9 mouse cellular contexts compared by ENCODE assay signal in genomic region chr11:87725515-87725914, GRCm38 (mm10). TPM values are rescaled to one million over a fixed set of nuclear protein-coding genes. Genes with fewer than 3 reads are reported as not detected.
DNase-seq lines count a peak whose midpoint lies in the region; ATAC-seq lines count a peak whose summit lies in the region.
"Had no signal": no experiment of that assay in that cellular context is flagged by ENCODE, and none has a peak within 500 bp of the region (broad histone marks: within the 10 kb centered on the region; RNA-seq: fewer than 3 reads in every experiment).

No protein-coding gene starts in this region.

- H3K27ac ChIP-seq in hindbrain, embryonic 12.5 days, result peak overlapping the region; percentile 18
- H3K27ac ChIP-seq in hindbrain, embryonic 16.5 days (ENCODE audit: low read depth, low read length), result no peak overlapping the region
- peak overlapping the region; percentile 47; the same call in 1 of the 2 replicates for H3K27ac ChIP-seq in limb, embryonic 12.5 days
- H3K27ac ChIP-seq: macrophage had no signal

- ATAC-seq in hindbrain, embryonic 12.5 days (ENCODE audit: low FRiP score), result no peak
- no peak for ATAC-seq in hindbrain, embryonic 16.5 days
- ATAC-seq in limb, embryonic 12.5 days (ENCODE audit: insufficient number of reproducible peaks, insufficient read depth, low FRiP score, low TSS enrichment, low read depth), result no peak

- no peaks in the 10 kb centered on the region for H3K9me3 ChIP-seq in hindbrain, embryonic 12.5 days (replicated peaks)
- H3K9me3 ChIP-seq in hindbrain, embryonic 16.5 days (ENCODE audit: control insufficient read depth, low read length), result no peaks in the 10 kb centered on the region
- no peaks in the 10 kb centered on the region for H3K9me3 ChIP-seq in limb, embryonic 12.5 days

- peaks cover 18% of the 10 kb centered on the region for H3K4me1 ChIP-seq in hindbrain, embryonic 12.5 days
- peaks cover 2% of the 10 kb centered on the region; the same call in 1 of the 2 replicates for H3K4me1 ChIP-seq in hindbrain, embryonic 16.5 days (ENCODE audit: control insufficient read depth, insufficient read depth, low read depth, low read length)
- peaks cover 11% of the 10 kb centered on the region for H3K4me1 ChIP-seq in limb, embryonic 12.5 days (replicated peaks)

- H3K4me2 ChIP-seq in hindbrain, embryonic 12.5 days (replicated peaks), result 0 out of 2 replicates have a peak overlapping the region, but pooled peaks have one; percentile 5
- no peak overlapping the region for H3K4me2 ChIP-seq in hindbrain, embryonic 16.5 days (ENCODE audit: low read length)
- H3K4me2 ChIP-seq in limb, embryonic 12.5 days, result no peak overlapping the region; the same call in 1 of the 2 replicates

- DNase-seq in thymus, postnatal 25 days, result peak; percentile 31
- no peak for DNase-seq in thymus, postnatal 0 days (ENCODE audit: low spot score)
- DNase-seq in urinary bladder, postnatal 14 days (ENCODE audit: low spot score), result no peak
- no peak for DNase-seq in adrenal gland, adult 2 months
- DNase-seq: gastrocnemius, postnatal 36 days had no signal

- no peak overlapping the region for H3K9ac ChIP-seq in hindbrain, embryonic 12.5 days
- no peak overlapping the region for H3K9ac ChIP-seq in hindbrain, embryonic 16.5 days (ENCODE audit: low read depth, low read length)
- H3K9ac ChIP-seq in limb, embryonic 12.5 days (replicated peaks), result no peak overlapping the region

- H3K36me3 ChIP-seq in hindbrain, embryonic 12.5 days, result no peaks in the 10 kb centered on the region
- H3K36me3 ChIP-seq in hindbrain, embryonic 16.5 days (ENCODE audit: control insufficient read depth, insufficient read depth, low read length), result no peaks in the 10 kb centered on the region
- H3K36me3 ChIP-seq in limb, embryonic 12.5 days, result no peaks in the 10 kb centered on the region

- H3K4me3 ChIP-seq in hindbrain, embryonic 12.5 days, result no peak overlapping the region
- H3K4me3 ChIP-seq in hindbrain, embryonic 16.5 days (ENCODE audit: low read length), result no peak overlapping the region
- H3K4me3 ChIP-seq in limb, embryonic 12.5 days (replicated peaks), result no peak overlapping the region

- no peaks in the 10 kb centered on the region for H3K27me3 ChIP-seq in hindbrain, embryonic 12.5 days
- no peaks in the 10 kb centered on the region for H3K27me3 ChIP-seq in hindbrain, embryonic 16.5 days (replicated peaks; ENCODE audit: control insufficient read depth, insufficient read depth, low read length)
- H3K27me3 ChIP-seq in limb, embryonic 12.5 days, result peaks cover 3% of the 10 kb centered on the region; the same call in 1 of the 2 replicates

RNA-seq across cellular contexts. Expression of gene Supt4a, which starts 11.8 kb away (rescaled TPM):
- polyA plus RNA-seq in hindbrain, embryonic 12.5 days (2016; fragmentation: Nextera tagmentation; extraction: Ambion mirVana), result 129 and 141 TPM in 2 replicates
- 121 and 130 TPM in 2 replicates for polyA plus RNA-seq in hindbrain, embryonic 16.5 days (2015; fragmentation: Nextera tagmentation; extraction: Ambion mirVana)
- 425 and 454 TPM in 2 replicates for polyA plus RNA-seq in thymus, postnatal 0 days (2015; fragmentation: Nextera tagmentation; extraction: Ambion mirVana)
- 167 TPM in 2 replicates for polyA plus RNA-seq in limb, embryonic 12.5 days (2016; fragmentation: Nextera tagmentation; extraction: Ambion mirVana)
- total RNA-seq in adrenal gland, adult 2 months (2021), result 10 to 100 TPM; 43.3 to 74.3 TPM
- 18.5 and 21.4 TPM in 2 replicates for polyA plus RNA-seq in adrenal gland, adult 2 months (2012; rRNA removed)

RNA-seq across cellular contexts. Expression of gene Tspoap1, which starts 34.8 kb away (rescaled TPM):
- polyA plus RNA-seq in hindbrain, embryonic 12.5 days (2016; fragmentation: Nextera tagmentation; extraction: Ambion mirVana), result 30.5 and 32.7 TPM in 2 replicates
- 38.4 and 46.1 TPM in 2 replicates for polyA plus RNA-seq in hindbrain, embryonic 16.5 days (2015; fragmentation: Nextera tagmentation; extraction: Ambion mirVana)
- 2.6 and 4.0 TPM in 2 replicates for polyA plus RNA-seq in thymus, postnatal 0 days (2015; fragmentation: Nextera tagmentation; extraction: Ambion mirVana)
- polyA plus RNA-seq in limb, embryonic 12.5 days (2016; fragmentation: Nextera tagmentation; extraction: Ambion mirVana), result 5.7 and 5.9 TPM in 2 replicates
- total RNA-seq in adrenal gland, adult 2 months (2021), result 1 to 10 TPM; 3.3 to 4.6 TPM
- polyA plus RNA-seq in adrenal gland, adult 2 months (2012; rRNA removed), result 6.6 and 9.7 TPM in 2 replicates
